Mouse (Mus musculus) gastrocnemius, postnatal 25 days (tissue): ENCODE results near the gene Pet117. TPM values are rescaled to one million over a fixed set of nuclear protein-coding genes. Genes with fewer than 3 reads are reported as not detected.

Experiments
- DNase-seq: peaks from one replicate; pipeline ENCODE4 v3.0.0; 2022
- total RNA-seq, 2 experiments: library from RNA; stranded (reverse); gene quantifications; 1 replicate in 1 of 2; 2 replicates in 1 of 2; pipeline ENCODE4 v1.2.3; 2021

Pet117 gene
- total RNA-seq, 2 experiments from 2014 or later = 5.8 to 6.5 TPM

GRCm38 (mm10) chr2:144381741-144382140, 12.9 kb downstream of the Pet117 start:
- no peak for DNase-seq

- DNase-seq = no peak
These were observed 13.9 kb downstream of the Pet117 start for GRCm38 (mm10) chr2:144382624-144383138.

GRCm38 (mm10) chr2:144386296-144386695, 17.5 kb downstream of the Pet117 start:
- no peak for DNase-seq

DNA sequence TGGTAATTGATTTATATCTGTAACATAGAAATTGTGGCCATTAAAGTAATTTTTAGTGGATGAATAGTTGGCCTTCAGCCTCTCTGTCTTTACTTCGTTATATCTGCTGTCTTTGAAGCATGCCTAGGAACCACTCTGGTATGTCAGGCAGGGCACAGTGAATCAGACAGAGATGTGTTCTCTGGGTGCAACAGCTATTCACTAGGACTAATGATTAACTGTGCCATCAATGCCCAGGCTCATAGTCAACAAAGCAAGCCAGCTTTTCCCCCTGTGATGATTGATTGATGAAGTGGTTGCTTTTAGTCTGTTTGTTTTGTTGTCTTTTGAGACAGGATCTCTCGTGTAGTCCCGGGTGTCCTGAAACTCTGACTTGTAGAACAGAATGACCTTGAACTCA, 19.6 kb downstream of the Pet117 start:
- no peak for DNase-seq

DNA sequence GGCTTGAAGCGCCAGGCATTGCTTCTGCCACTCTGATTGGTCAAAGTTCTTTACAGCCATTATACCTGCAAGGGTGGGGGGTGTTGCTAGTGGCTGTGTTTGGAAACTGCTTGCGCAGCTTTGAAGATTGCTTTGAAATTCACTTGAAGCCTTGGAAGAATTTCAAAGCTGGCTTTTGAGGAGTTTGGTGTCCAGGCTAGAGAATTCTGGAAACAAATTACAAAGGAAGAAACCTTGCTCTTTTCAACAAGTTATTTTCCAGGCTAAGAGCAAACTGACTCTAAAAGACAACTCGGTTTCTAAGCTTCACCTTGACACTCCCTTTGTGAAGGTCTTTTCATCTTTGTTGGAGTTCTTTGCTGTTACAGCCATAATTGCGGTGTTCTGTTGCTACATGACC, 30.7 kb downstream of the Pet117 start:
- no peak for DNase-seq

DNA sequence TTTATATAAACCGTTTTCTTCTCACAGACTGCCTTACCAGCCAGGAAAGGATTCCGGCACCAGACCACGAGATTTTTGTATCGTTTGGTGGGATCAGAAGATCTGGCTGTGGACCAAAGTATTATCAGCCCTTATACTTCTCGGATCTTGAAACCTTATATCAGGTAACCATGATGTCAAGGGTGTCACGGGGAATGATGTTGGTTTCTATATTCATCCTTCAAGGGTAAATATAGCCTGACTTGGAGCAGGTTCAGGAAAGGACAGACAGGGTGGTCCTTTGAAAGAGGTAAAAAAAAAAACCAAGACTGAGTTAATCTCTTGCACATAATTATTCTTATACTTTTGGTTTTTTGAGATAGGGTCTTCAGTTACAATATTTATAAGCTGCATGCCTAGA, 31.9 kb downstream of the Pet117 start:
- DNase-seq = no peak

GRCm38 (mm10) chr2:144409037-144409436, 40.2 kb downstream of the Pet117 start:
- no peak for DNase-seq

DNA sequence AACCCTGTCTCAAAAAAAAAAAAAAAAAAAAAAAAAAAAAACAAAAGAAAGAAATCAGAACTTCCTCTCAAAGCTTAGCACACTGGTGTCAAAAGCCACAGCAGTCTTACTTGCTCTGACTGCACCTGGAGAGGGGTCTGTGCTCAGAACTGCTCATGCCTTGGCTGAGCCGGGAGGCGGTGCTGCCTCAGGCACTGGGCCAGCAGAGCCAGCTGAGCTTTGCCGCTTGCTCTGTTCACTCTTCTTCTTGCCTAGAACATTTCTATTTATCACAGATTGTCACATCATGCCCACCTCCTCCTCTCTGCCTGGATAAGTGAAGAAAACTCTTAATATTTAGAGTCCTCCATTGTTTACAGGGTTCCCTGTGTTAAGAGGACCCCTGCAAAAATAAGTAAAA, 41.8 kb downstream of the Pet117 start:
- DNase-seq = peak; percentile 22

- no peak for DNase-seq
These were observed 45.9 kb downstream of the Pet117 start for GRCm38 (mm10) chr2:144414646-144415045.

GRCm38 (mm10) chr2:144416859-144417258, 48.1 kb downstream of the Pet117 start:
- no peak for DNase-seq

- DNase-seq = no peak
These were observed 49.3 kb downstream of the Pet117 start for GRCm38 (mm10) chr2:144418062-144418461.

GRCm38 (mm10) chr2:144422094-144422675, 53.4 kb downstream of the Pet117 start:
- no peak for DNase-seq

Other genes with a start within 250 kb of the Pet117 start
- gene Mgme1, start 98.3 kb upstream of the Pet117 start, total RNA-seq = 1 to 10 TPM; 6.0 to 6.5 TPM
- 10 to 100 TPM; 39.6 to 39.8 TPM for gene Snx5, start 98.1 kb upstream of the Pet117 start, total RNA-seq
- gene Ovol2, start 36.9 kb upstream of the Pet117 start, total RNA-seq = not detected
- 10 to 100 TPM; 16.9 to 20.9 TPM for gene Kat14, start within 50 bp of the Pet117 start, total RNA-seq
- gene Dzank1, start 158.4 kb downstream of the Pet117 start, total RNA-seq = under 1 TPM; 0.13 to 0.49 TPM
- gene Polr3f, start 158.7 kb downstream of the Pet117 start, total RNA-seq = 1 to 10 TPM; 8.8 to 9.4 TPM
- gene Rbbp9, start 181.9 kb downstream of the Pet117 start, total RNA-seq = 1 to 10 TPM; 5.2 to 6.1 TPM
- 10 to 100 TPM; 10.5 to 13.4 TPM for gene Sec23b, start 187.2 kb downstream of the Pet117 start, total RNA-seq
- 10 to 100 TPM; 69.8 to 69.9 TPM for gene Smim26, start 225.1 kb downstream of the Pet117 start, total RNA-seq
- gene Dtd1, start 230.9 kb downstream of the Pet117 start, total RNA-seq = 10 to 100 TPM in 1 of 2 experiments, 1 to 10 TPM in 1; 8.4 to 11.7 TPM